Mouse (Mus musculus) embryonic fibroblast, embryonic 13.5 days (primary cell): Measurements from ENCODE around the gene Pde10a.

Experiments used
- CTCF ChIP-seq: IDR thresholded peaks from 2 replicates; pipeline ENCODE4 v1.5.1; 2011; ENCODE audit warnings: mild to moderate bottlenecking, control low read depth, low read length, moderate library complexity, borderline replicate concordance; ENCODE audit not compliant: insufficient read depth
- POLR2A ChIP-seq: IDR thresholded peaks from 2 replicates; pipeline ENCODE4 v1.6.1; 2011; ENCODE audit warnings: low read depth, mild to moderate bottlenecking, control low read depth, low read length, moderate library complexity

DNA sequence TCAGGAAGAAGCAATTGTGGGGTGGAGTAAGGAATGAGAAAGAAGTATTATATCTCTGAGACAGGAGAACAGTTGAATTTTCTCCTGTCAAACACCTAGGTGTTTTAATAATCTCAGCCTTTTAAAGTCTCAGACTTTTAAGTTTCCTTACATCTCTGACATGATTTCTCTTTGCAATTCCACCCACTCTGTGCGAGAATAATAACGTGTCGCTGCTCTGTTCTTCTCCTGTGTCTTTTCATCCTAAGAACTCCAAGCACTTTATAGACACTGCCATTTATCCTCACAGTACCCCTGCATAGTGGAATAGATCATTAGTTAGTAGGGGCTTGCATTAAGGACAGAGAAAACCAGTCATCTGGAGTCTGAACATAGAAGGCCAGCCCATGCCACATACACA, 217.6 kb downstream of the Pde10a start:
- TF ChIP-seq POLR2A (no peak), CTCF (no peak)
